Mouse (Mus musculus): ENCODE measurements around the gene Otol1. TPM values are rescaled to one million over a fixed set of nuclear protein-coding genes. Genes with fewer than 3 reads are reported as not detected.

Gene Otol1
- total RNA-seq (2023): not detected

DNA sequence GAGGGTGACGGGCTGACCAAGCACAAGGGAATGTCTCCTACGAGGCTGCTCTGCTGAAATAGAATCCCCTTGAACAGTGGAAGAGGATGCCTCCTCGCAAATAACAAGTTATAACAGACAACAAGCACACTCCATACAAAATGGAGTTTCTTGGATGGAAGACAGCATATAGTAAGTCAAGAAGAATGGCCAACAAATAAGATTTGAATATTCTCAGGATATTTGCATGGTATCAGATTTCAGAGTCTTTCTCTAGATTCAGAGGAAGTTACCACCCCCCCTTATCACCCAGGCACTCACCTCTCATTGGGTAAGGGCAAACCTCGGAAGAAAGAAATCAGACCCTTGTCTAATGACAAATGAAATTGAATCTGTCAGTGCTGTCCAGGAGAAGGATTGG lies at the start of gene Otol1:
TSS of gene Otol1 (plus strand) at position 301 of the 400 bp plus-strand sequence.

Other genes starting within 250 kb of the Otol1 start
- not detected for gene Sptssb, start 147.7 kb upstream of the Otol1 start, total RNA-seq (2023)

Data from CD8-positive naive resting alpha-beta T cell, adult 57 days (primary cell).